Mouse (Mus musculus) MEL (cell line): ENCODE data around the gene Wsb2. TPM values are rescaled to one million over a fixed set of nuclear protein-coding genes. Genes with fewer than 3 reads are reported as not detected.

Experiments
- DNase-seq: peaks from one replicate; pipeline ENCODE4 v3.0.0; 2011; ENCODE audit warnings: low read depth, low spot score
- H3K27ac ChIP-seq: 2 replicates; pipeline ENCODE4 v1.5.1; 2012; ENCODE audit warnings: low read depth, mild to moderate bottlenecking, control low read depth, low read length, moderate library complexity; ENCODE audit not compliant: control insufficient read depth
- H3K27me3 ChIP-seq, 2 experiments: fragments of 150-350 bp in 1 of 2; sonication (generic) in 1 of 2; 2 replicates each; pipeline ENCODE4 v1.6.1; 2012; ENCODE audit warnings: low read length in 2 of 2, mild to moderate bottlenecking in 2 of 2, improper control_type of control experiment in 1 of 2, moderate library complexity in 1 of 2; ENCODE audit not compliant: insufficient read depth in 2 of 2, control insufficient read depth in 1 of 2
- H3K36me3 ChIP-seq, 2 experiments: 2 replicates each; pipeline ENCODE4 v1.6.1; 2012 to 2014; ENCODE audit warnings: low read length in 2 of 2, improper control_type of control experiment in 1 of 2, inconsistent platforms in 1 of 2, mild to moderate bottlenecking in 1 of 2; ENCODE audit not compliant: insufficient read depth in 2 of 2, control insufficient read depth in 1 of 2
- H3K4me1 ChIP-seq, 2 experiments: fragments of 150-350 bp in 1 of 2; sonication (generic) in 1 of 2; 2 replicates each; pipeline ENCODE4 v1.6.1; 2012; ENCODE audit warnings: low read length in 2 of 2, improper control_type of control experiment in 1 of 2, mild to moderate bottlenecking in 1 of 2; ENCODE audit not compliant: insufficient read depth in 2 of 2, control insufficient read depth in 1 of 2
- H3K4me3 ChIP-seq, 2 experiments: fragments of 150-350 bp in 1 of 2; sonication (generic) in 1 of 2; 2 replicates each; pipeline ENCODE4 v1.5.1; 2012; ENCODE audit warnings: low read depth in 2 of 2, low read length in 2 of 2, mild to moderate bottlenecking in 2 of 2, moderate library complexity in 2 of 2, control low read depth in 1 of 2, improper control_type of control experiment in 1 of 2; ENCODE audit not compliant: control insufficient read depth in 1 of 2, insufficient read depth in 1 of 2
- H3K79me2 ChIP-seq: 2 replicates; pipeline ENCODE4 v1.6.1; 2012; ENCODE audit warnings: mild to moderate bottlenecking, low read length, moderate library complexity; ENCODE audit not compliant: control insufficient read depth, poor library complexity, insufficient read depth
- H3K9ac ChIP-seq: 2 replicates; pipeline ENCODE4 v1.6.1; 2012; ENCODE audit warnings: low read depth, mild to moderate bottlenecking, control low read depth, low read length, moderate library complexity; ENCODE audit not compliant: control insufficient read depth, poor library complexity, severe bottlenecking
- H3K9me3 ChIP-seq: fragments of 150-350 bp; sonication (generic); replicated peaks from 2 replicates; pipeline ENCODE4 v1.6.1; 2012; ENCODE audit warnings: mild to moderate bottlenecking, low read length, improper control_type of control experiment, moderate library complexity; ENCODE audit not compliant: insufficient read depth
- BHLHE40 ChIP-seq: IDR thresholded peaks from 2 replicates; pipeline ENCODE4 v1.6.1; 2012; ENCODE audit warnings: low read depth, mild to moderate bottlenecking, inconsistent platforms, low read length, improper control_type of control experiment, borderline replicate concordance
- ELF1 ChIP-seq: IDR thresholded peaks from 2 replicates; pipeline ENCODE4 v1.6.1; 2014; ENCODE audit warnings: low read depth, mild to moderate bottlenecking, inconsistent platforms, low read length, improper control_type of control experiment, moderate library complexity
- EP300 ChIP-seq, 2 experiments: IDR thresholded peaks; 2 replicates each; pipeline ENCODE4 v1.6.1; 2011; ENCODE audit warnings: improper control_type of control experiment in 2 of 2, low read length in 2 of 2, low read depth in 1 of 2, mild to moderate bottlenecking in 1 of 2
- ETS1 ChIP-seq: IDR thresholded peaks from 2 replicates; pipeline ENCODE4 v1.6.1; 2012; ENCODE audit warnings: low read depth, mild to moderate bottlenecking, inconsistent platforms, low read length, improper control_type of control experiment, moderate library complexity
- GABPA ChIP-seq: IDR thresholded peaks from 2 replicates; pipeline ENCODE4 v1.6.1; 2012; ENCODE audit warnings: low read depth, mild to moderate bottlenecking, inconsistent platforms, low read length, improper control_type of control experiment, moderate library complexity
- GATA1 ChIP-seq: IDR thresholded peaks from 2 replicates; pipeline ENCODE4 v1.6.1; 2011; ENCODE audit warnings: low read depth, low read length, improper control_type of control experiment
- KAT2A ChIP-seq: conservative IDR thresholded peaks from 2 replicates; pipeline ENCODE4 v1.6.1; 2012; ENCODE audit warnings: low read depth, low read length, improper control_type of control experiment, inconsistent platforms
- MAFK ChIP-seq: IDR thresholded peaks from 2 replicates; pipeline ENCODE4 v1.6.1; 2011; ENCODE audit warnings: low read depth, mild to moderate bottlenecking, low read length, improper control_type of control experiment, borderline replicate concordance
- MAX ChIP-seq: IDR thresholded peaks from 2 replicates; pipeline ENCODE4 v1.6.1; 2011; ENCODE audit warnings: low read length, improper control_type of control experiment
- MAZ ChIP-seq: IDR thresholded peaks from 2 replicates; pipeline ENCODE4 v1.6.1; 2012; ENCODE audit warnings: low read depth, mild to moderate bottlenecking, inconsistent platforms, low read length, improper control_type of control experiment
- MEF2A ChIP-seq: IDR thresholded peaks from 2 replicates; pipeline ENCODE4 v1.6.1; 2014; ENCODE audit warnings: low read depth, mild to moderate bottlenecking, inconsistent platforms, low read length, improper control_type of control experiment; ENCODE audit not compliant: poor library complexity, insufficient replicate concordance, severe bottlenecking; ENCODE audit errors: extremely low read depth
- MXI1 ChIP-seq: IDR thresholded peaks from 2 replicates; pipeline ENCODE4 v1.6.1; 2011; ENCODE audit warnings: mild to moderate bottlenecking, low read depth, low read length, improper control_type of control experiment
- MYB ChIP-seq: IDR thresholded peaks from 2 replicates; pipeline ENCODE4 v1.6.1; 2011; ENCODE audit warnings: mild to moderate bottlenecking, low read depth, low read length, improper control_type of control experiment
- POLR2A ChIP-seq, 2 experiments: IDR thresholded peaks; 2 replicates each; pipeline ENCODE4 v1.6.1; 2011 to 2012; ENCODE audit warnings: low read length in 2 of 2, mild to moderate bottlenecking in 2 of 2, control low read depth in 1 of 2, improper control_type of control experiment in 1 of 2, low read depth in 1 of 2, moderate library complexity in 1 of 2; ENCODE audit not compliant: control insufficient read depth in 1 of 2, insufficient read depth in 1 of 2, poor library complexity in 1 of 2
- POLR2AphosphoS2 ChIP-seq: IDR thresholded peaks from 2 replicates; pipeline ENCODE4 v1.6.1; 2011; ENCODE audit warnings: low read length, improper control_type of control experiment
- SIN3A ChIP-seq: IDR thresholded peaks from 2 replicates; pipeline ENCODE4 v1.6.1; 2012; ENCODE audit warnings: low read length, improper control_type of control experiment, inconsistent platforms
- SMC3 ChIP-seq: IDR thresholded peaks from 2 replicates; pipeline ENCODE4 v1.6.1; 2011; ENCODE audit warnings: low read depth, low read length, improper control_type of control experiment
- TBP ChIP-seq: IDR thresholded peaks from 2 replicates; pipeline ENCODE4 v1.8.0; 2011; ENCODE audit warnings: low read depth, low read length, improper control_type of control experiment
- TCF12 ChIP-seq: IDR thresholded peaks from 2 replicates; pipeline ENCODE4 v1.6.1; 2014; ENCODE audit warnings: low read depth, mild to moderate bottlenecking, inconsistent platforms, low read length, improper control_type of control experiment, moderate library complexity
- UBTF ChIP-seq: IDR thresholded peaks from 2 replicates; pipeline ENCODE4 v1.6.1; 2012; ENCODE audit warnings: low read depth, mild to moderate bottlenecking, inconsistent platforms, low read length, improper control_type of control experiment, moderate library complexity, borderline replicate concordance; ENCODE audit not compliant: insufficient read depth
- USF1 ChIP-seq: IDR thresholded peaks from 2 replicates; pipeline ENCODE4 v1.6.1; 2014; ENCODE audit warnings: low read depth, mild to moderate bottlenecking, inconsistent platforms, low read length, improper control_type of control experiment, moderate library complexity
- ZNF384 ChIP-seq: IDR thresholded peaks from 2 replicates; pipeline ENCODE4 v1.6.1; 2012; ENCODE audit warnings: low read depth, mild to moderate bottlenecking, inconsistent platforms, low read length, improper control_type of control experiment
- polyA plus RNA-seq, 2 experiments: library from polyadenylated mRNA; stranded (reverse) in 1 of 2; unstranded in 1 of 2; fragments of >175 nt in 1 of 2; fragments of >200 nt in 1 of 2; gene quantifications; 2 replicates each; pipeline versions ENCODE4 v1.2.1 to v1.2.4; 2012; ENCODE audit warnings: low replicate concordance in 2 of 2, low read depth in 1 of 2; ENCODE audit not compliant: insufficient read length in 2 of 2, insufficient read depth in 1 of 2, missing spikeins in 1 of 2
- total RNA-seq: library from RNA; depleted of rRNA; stranded (reverse); fragments of 300-350 nt; gene quantifications from 2 replicates; pipeline ENCODE4 v1.2.3, GENCODE M21; 2012

Wsb2 gene
- total and polyA plus RNA-seq, 3 experiments, result 32.9 to 56.9 TPM; not detected in 1

DNA sequence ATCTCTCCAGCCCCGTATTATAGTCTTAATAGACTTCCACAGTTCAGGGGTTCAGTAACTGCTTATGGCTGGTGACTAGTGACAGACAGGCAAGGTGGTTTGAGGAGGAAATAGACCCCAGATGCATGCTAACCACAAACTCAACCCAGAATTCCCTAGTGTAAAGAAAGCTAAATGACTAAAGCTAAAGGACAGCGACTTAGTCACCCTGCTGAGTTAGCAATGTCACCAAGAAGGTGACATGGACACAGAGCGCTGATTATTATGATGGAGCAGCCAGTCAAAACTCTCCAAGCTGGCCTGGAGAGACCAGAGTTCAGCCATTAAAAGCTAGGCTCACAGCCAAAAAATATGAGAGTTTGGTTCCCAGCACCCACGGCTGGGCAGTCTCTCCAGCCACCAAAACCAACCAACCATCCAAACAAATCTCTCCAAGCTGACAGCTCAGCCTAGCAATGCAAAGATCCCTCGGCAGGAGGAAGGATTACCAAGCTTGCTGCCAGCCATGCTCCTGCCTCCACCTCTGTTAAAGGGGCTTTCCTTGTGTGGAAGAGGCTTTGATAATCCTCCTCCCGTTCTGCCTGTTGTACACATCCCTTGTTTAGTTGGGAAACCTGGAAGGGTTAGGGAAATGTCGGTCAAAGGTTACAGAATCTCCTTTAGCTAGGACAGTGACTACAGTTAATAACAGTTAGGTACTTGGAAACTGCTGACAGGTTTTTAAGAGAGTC is 2.6 kb downstream of the Wsb2 start:
- peaks cover 17 to 40% of the 10 kb centered on the region in 2 experiments for H3K4me1 ChIP-seq
- H3K27me3 ChIP-seq, result no peaks in the 10 kb centered on the region
- peaks cover 0 to 33% of the 10 kb centered on the region in 2 experiments; a peak in 3 of 4 replicates for H3K36me3 ChIP-seq
- H3K27ac ChIP-seq, result peak overlapping the region; percentile 57
- H3K4me3 ChIP-seq, result no peak overlapping the region
- no peak for DNase-seq
- TF ChIP-seq MEF2A, result no peak
- no peak for TF ChIP-seq MAX
- TF ChIP-seq EP300 (IDR thresholded peaks at IDR 0.05; ENCODE audit: low read depth in 1 of 2, low read length in 2 of 2), result no peak
- no peak for TF ChIP-seq USF1
- no peak for TF ChIP-seq MXI1
- no peak for TF ChIP-seq KAT2A
- TF ChIP-seq ETS1, result no peak
- no peak for TF ChIP-seq MAZ
- H3K9ac ChIP-seq, result no peak overlapping the region
- H3K9me3 ChIP-seq, result no peaks in the 10 kb centered on the region
- H3K79me2 ChIP-seq, result peaks cover 9% of the 10 kb centered on the region

DNA sequence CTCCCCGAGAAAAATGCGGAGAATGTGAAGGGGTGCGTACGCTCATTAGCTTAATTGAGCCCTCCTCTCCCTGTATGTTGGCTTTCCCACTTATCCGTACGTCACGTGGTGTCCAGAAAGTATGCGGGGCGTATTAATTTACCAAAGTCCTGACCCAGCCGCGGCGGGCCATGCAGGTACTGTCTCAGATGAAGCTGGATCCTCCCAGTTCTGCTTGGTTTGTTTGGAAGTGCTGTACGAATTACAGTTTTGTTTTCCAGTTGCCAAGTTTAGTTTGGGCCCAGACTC is 3.1 kb downstream of the Wsb2 start:
- peaks cover 9% of the 10 kb centered on the region for H3K79me2 ChIP-seq
- H3K36me3 ChIP-seq, result peaks cover 0 to 28% of the 10 kb centered on the region in 2 experiments; a peak in 3 of 4 replicates
- no peaks in the 10 kb centered on the region for H3K27me3 ChIP-seq
- H3K4me3 ChIP-seq, result no peak overlapping the region
- H3K4me1 ChIP-seq, result peaks cover 17 to 38% of the 10 kb centered on the region in 2 experiments
- peak overlapping the region; percentile 57 for H3K27ac ChIP-seq
- no peak for DNase-seq
- TF ChIP-seq ZNF384 (no peak), USF1 (no peak), MEF2A (no peak)
- TF ChIP-seq, all 39 proteins: peak for 0
- Histone ChIP-seq H3K9ac (no peak overlapping the region), H3K9me3 (no peaks in the 10 kb centered on the region)

DNA sequence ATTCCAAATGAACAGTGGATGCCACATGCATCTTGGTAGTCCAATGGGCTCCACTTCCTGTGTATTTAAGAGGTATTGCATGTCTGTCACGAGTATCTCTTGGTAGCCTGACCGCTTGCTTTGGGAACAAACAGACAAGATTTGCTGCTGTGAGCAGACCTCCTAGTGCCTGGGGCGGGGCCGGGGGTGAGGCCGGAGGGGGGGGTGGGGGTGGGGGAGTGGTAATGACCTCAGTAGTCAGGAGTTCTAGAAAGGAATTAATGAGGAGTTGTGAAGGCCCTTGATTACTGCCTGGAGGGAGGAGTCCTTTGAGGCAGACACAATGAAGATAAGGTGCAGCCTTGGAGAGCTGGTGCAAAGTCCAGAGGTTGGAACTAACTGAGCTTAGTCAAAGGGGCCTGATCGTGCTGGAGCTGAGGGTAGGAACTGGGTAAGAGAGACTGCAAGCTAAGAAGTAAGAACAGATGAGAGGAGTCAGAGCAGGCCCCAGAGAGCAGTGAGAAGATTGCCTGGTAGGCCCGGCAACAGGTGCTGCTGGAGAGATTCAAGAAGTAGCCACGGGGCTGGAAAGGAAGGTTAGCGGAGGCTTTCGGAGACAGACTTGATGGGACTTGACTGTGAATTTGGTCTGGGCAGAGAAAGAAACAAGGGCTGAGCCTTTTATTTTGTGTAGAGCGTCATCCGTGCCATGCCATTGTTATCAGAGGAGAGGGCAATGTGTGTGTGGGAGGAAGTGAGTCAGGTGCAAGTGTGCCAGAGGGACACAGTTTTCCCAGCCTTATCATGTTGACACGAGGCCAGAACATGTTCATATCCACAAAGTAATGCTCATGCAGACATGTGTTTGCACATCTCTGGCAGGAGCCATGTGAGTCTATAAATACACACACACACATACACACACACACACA is 3.8 kb downstream of the Wsb2 start:
- Histone ChIP-seq H3K79me2 (peaks cover 9% of the 10 kb centered on the region), H3K36me3 (peaks cover 0 to 27% of the 10 kb centered on the region in 2 experiments; a peak in 3 of 4 replicates), H3K9me3 (no peaks in the 10 kb centered on the region), H3K9ac (peak overlapping the region; percentile 31), H3K4me1 (peaks cover 15 to 38% of the 10 kb centered on the region in 2 experiments), H3K4me3 (peak overlapping the region; percentile 1 to 28; a peak in 2 of 4 replicates), H3K27me3 (no peaks in the 10 kb centered on the region), H3K27ac (peak overlapping the region; percentile 80)
- peak; percentile 71 for DNase-seq
- TF ChIP-seq GABPA, result no peak
- TF ChIP-seq SMC3, result no peak
- no peak for TF ChIP-seq POLR2AphosphoS2
- TF ChIP-seq SIN3A, result no peak; the same call in 1 of the 2 replicates
- 0 out of 2 replicates have a peak, but pooled peaks have one; percentile 26 for TF ChIP-seq TBP
- no peak for TF ChIP-seq MYB
- no peak for TF ChIP-seq MAFK
- TF ChIP-seq UBTF, result no peak
- TF ChIP-seq ELF1, result no peak
- TF ChIP-seq GATA1, result peak; percentile 78
- TF ChIP-seq MAZ, result 0 out of 2 replicates have a peak, but pooled peaks have one; percentile 5
- peak; percentile 86 for TF ChIP-seq MAX
- no peak for TF ChIP-seq POLR2A (IDR thresholded peaks at IDR 0.05; ENCODE audit: control insufficient read depth in 1 of 2, insufficient read depth in 1 of 2, low read depth in 1 of 2, low read length in 2 of 2, poor library complexity in 1 of 2)
- TF ChIP-seq BHLHE40, result peak; percentile 91
- TF ChIP-seq MXI1, result peak; percentile 91
- peak; percentile 54; the same call in 1 of the 2 replicates for TF ChIP-seq TCF12
